Mouse (Mus musculus) liver, embryonic 16.5 days (tissue): Measurements from ENCODE around the gene Usp25. TPM values are rescaled to one million over a fixed set of nuclear protein-coding genes. Genes with fewer than 3 reads are reported as not detected.

Source experiments
- ATAC-seq: fragments of 200-750 bp; cut with Nextera tagmentation; 2 replicates; pipeline ENCODE4 v1.8.0; 2017; ENCODE audit warnings: low read depth, mild to moderate bottlenecking, moderate number of reproducible peaks, moderate library complexity
- H3K27ac ChIP-seq: fragments of 300-500 bp; sonication (generic); 2 replicates; pipeline ENCODE4 v1.5.1; 2014; ENCODE audit warnings: mild to moderate bottlenecking, low read length
- H3K27me3 ChIP-seq: fragments of 300-500 bp; sonication (generic); 2 replicates; pipeline ENCODE4 v1.6.1; 2014; ENCODE audit warnings: low read depth, low read length, mixed read lengths; ENCODE audit not compliant: control insufficient read depth, insufficient read depth
- H3K36me3 ChIP-seq: fragments of 300-500 bp; sonication (generic); 2 replicates; pipeline ENCODE4 v1.6.1; 2014; ENCODE audit warnings: mild to moderate bottlenecking; ENCODE audit not compliant: control insufficient read depth, insufficient read depth
- H3K4me1 ChIP-seq: fragments of 300-500 bp; sonication (generic); 2 replicates; pipeline ENCODE4 v1.6.1; 2014; ENCODE audit warnings: low read depth, low read length, mixed read lengths; ENCODE audit not compliant: control insufficient read depth
- H3K4me2 ChIP-seq: fragments of 300-500 bp; sonication (generic); 2 replicates; pipeline ENCODE4 v1.6.1; 2014; ENCODE audit warnings: low read depth, low read length, mixed read lengths
- H3K4me3 ChIP-seq: fragments of 300-500 bp; sonication (generic); 2 replicates; pipeline ENCODE4 v1.5.1; 2014; ENCODE audit warnings: low read depth, mild to moderate bottlenecking, low read length
- H3K9ac ChIP-seq: fragments of 300-500 bp; sonication (generic); 2 replicates; pipeline ENCODE4 v1.6.1; 2014; ENCODE audit warnings: low read depth, low read length
- H3K9me3 ChIP-seq: fragments of 300-500 bp; sonication (generic); replicated peaks from 2 replicates; pipeline ENCODE4 v1.6.1; 2016; ENCODE audit warnings: low read length; ENCODE audit not compliant: control insufficient read depth
- WGBS: fragments of 180-500 bp; shearing (Covaris S2); extraction: QIAGEN DNeasy Blood & Tissue Kit; methylation state at CpG from one replicate; pipeline ENCODE4 v1.1.7; 2014; ENCODE audit not compliant: insufficient replicate concordance; 5-methylcytosine and 5-hydroxymethylcytosine counted together
- polyA plus RNA-seq: library from polyadenylated mRNA; unstranded; fragments of >200 nt; fragmentation: Nextera tagmentation; extraction: Ambion mirVana; gene quantifications from 2 replicates; pipeline ENCODE4 v1.2.1, GENCODE M21; 2015

Gene Usp25
- polyA plus RNA-seq, 1 experiment from 2014 or later: 25.5 TPM

DNA sequence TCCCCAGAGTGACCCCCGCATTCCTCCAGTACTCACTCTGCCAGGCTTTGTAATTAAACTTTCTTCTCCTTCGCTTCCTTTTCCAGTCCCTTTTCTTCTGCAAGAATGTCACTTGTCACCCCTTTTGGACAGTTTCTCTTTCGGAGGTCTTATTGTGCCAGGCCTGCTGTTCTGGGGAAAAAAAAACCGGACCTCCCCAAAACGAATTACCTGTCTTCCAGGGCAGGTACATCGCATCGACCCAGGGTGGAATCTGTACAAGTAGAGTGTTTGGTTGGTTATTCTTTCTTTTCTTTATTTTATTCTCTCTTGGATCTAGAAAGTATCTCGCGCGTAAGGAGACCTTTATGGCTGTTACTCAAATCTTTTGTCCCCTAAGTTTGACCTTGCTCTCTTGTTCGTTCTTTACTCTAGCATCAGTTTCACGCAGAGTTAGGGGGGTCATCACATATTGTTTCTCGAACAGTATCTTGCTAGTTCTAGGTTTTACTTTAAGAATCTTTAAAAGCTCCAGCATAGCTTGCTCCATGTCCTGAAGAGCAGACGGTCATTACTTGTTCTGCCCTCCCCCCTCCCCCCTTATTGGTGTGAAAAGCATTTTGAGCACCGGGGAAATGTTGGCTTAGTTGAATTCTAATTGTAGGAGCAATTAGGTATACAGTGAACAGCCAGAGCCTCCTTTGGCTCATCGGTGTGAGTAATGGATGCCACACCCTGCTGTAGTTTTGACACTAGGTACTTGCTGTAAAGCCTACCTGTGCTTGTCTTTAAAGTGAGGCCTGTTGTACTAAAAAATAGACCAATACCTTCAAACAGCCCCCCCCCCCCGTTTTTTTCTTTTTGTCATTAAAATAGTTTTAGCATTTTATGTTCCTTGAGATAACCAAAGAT is 1.1 kb downstream of the Usp25 start:
- no peaks in the 10 kb centered on the region for H3K36me3 ChIP-seq
- H3K4me1 ChIP-seq: peaks cover 25% of the 10 kb centered on the region
- WGBS: under 1% methylated on average over 17 of the region's 17 CpGs
- peak overlapping the region; percentile 95 for H3K4me3 ChIP-seq
- peak overlapping the region; percentile 93 for H3K9ac ChIP-seq
- peak overlapping the region; percentile 91 for H3K27ac ChIP-seq
- no peaks in the 10 kb centered on the region for H3K27me3 ChIP-seq
- peak overlapping the region; percentile 45 for H3K4me2 ChIP-seq
- no peak for ATAC-seq
- H3K9me3 ChIP-seq: no peaks in the 10 kb centered on the region

DNA sequence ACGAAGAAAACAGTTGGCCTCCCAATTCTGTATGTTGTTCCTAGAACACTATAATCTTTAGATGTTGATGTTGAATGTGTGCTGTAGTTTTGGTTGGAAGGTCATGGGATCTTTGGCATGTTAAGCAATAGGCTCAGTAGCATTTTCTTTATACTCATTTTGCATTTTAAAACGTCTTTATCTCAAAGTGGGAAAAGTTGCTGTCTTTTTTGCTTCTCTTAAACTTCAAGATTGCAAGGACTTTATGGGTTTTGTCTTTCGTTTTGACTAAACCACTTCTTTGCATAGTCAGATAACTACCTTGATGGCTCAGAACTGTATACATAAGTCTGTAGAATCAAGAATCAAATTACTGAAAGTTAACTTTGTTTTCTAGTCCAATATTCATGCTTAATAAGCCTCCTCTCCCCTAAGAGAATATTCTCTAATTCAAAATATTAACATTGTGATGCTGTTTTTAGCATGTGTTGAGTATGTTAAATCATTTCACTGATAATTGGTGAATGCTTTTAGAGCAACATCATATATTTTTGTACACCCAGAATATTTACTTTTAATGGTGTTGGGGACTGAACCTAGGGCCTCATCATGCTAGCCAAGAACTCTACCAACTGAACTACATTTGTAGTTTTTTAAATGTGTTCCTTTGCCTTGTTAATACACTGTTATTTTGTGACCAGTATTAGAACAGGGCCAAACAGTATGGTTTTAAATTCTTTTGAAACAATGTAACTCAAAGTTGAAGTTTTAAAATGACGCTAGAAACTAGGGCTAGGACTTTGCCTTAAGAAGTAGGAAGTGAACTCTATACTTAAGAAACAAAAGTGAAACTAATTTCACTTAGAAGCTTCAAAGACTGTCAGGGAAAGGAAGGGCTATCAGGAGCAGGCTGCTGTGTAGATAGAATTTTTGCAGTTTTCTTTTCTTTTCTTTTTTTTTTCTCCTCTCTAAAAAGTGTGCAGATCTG is 2.2 kb downstream of the Usp25 start:
- H3K4me2 ChIP-seq: peak overlapping the region; percentile 45
- H3K9ac ChIP-seq: peak overlapping the region; percentile 93
- no peak for ATAC-seq
- H3K9me3 ChIP-seq: no peaks in the 10 kb centered on the region
- H3K27me3 ChIP-seq: no peaks in the 10 kb centered on the region
- peaks cover 34% of the 10 kb centered on the region for H3K4me1 ChIP-seq
- WGBS: 10% methylated on average over 4 of the region's 4 CpGs
- H3K36me3 ChIP-seq: no peaks in the 10 kb centered on the region
- H3K27ac ChIP-seq: peak overlapping the region; percentile 30; the same call in 1 of the 2 replicates
- peak overlapping the region; percentile 95 for H3K4me3 ChIP-seq

GRCm38 (mm10) chr16:77017931-77018330 is 4.4 kb downstream of the Usp25 start:
- Histone ChIP-seq H3K9ac (no peak overlapping the region), H3K27ac (peak overlapping the region; percentile 0; the same call in 1 of the 2 replicates), H3K36me3 (no peaks in the 10 kb centered on the region), H3K9me3 (no peaks in the 10 kb centered on the region), H3K4me2 (peak overlapping the region; percentile 32), H3K27me3 (no peaks in the 10 kb centered on the region), H3K4me3 (no peak overlapping the region), H3K4me1 (peaks cover 47% of the 10 kb centered on the region)
- WGBS: 71% methylated on average over 7 of the region's 7 CpGs
- no peak for ATAC-seq

GRCm38 (mm10) chr16:77020190-77020589 is 6.7 kb downstream of the Usp25 start:
- WGBS: 60% methylated on average over 3 of the region's 3 CpGs
- peak; percentile 40 for ATAC-seq
- H3K4me3 ChIP-seq: 0 out of 2 replicates have a peak overlapping the region, but pooled peaks have one; percentile 5
- no peaks in the 10 kb centered on the region for H3K9me3 ChIP-seq
- peak overlapping the region; percentile 63 for H3K27ac ChIP-seq
- peaks cover 11% of the 10 kb centered on the region for H3K36me3 ChIP-seq
- peaks cover 63% of the 10 kb centered on the region for H3K4me1 ChIP-seq
- no peaks in the 10 kb centered on the region for H3K27me3 ChIP-seq
- H3K4me2 ChIP-seq: peak overlapping the region; percentile 28; the same call in 1 of the 2 replicates
- peak overlapping the region; percentile 20; the same call in 1 of the 2 replicates for H3K9ac ChIP-seq

DNA sequence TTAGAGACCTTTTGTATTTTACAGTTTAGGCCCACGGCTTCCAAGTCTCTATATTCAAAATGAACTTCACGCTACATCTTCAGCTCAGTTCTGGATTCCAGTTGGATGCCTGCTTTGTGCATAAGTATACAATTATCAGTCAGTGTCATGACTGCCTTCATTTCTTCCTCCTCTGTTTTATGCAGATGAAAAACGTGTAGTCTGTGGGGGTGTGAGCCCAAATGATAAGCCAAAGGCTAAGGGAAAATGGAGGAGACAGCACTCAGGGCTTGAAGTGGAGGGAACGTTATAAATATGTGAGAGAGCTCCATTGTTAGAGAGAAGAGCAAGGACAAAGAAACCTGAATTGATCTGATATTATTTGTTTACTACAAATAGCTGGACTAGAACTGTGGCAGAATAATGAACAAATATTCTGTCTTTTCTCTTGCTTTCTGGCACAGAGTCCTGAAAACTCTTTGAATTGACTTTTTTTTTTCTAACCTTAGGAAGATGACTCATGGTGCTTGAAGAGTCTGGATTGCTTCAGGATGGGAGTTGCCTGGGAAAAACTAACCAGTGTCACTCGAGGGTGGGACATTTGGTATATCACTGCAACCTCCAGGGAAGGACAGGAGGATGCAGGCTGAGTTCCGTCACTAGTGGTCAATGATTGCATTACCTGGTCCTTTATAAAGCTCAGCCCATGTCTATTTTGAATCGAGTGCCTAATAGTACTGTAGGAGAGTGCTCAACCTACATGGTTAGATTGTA is 10.3 kb downstream of the Usp25 start:
- WGBS: 53% methylated on average over 7 of the region's 7 CpGs
- Histone ChIP-seq H3K9me3 (no peaks in the 10 kb centered on the region), H3K27me3 (no peaks in the 10 kb centered on the region), H3K9ac (no peak overlapping the region), H3K36me3 (peaks cover 11% of the 10 kb centered on the region), H3K4me3 (no peak overlapping the region), H3K4me2 (peak overlapping the region; percentile 24), H3K27ac (peak overlapping the region; percentile 53), H3K4me1 (peaks cover 76% of the 10 kb centered on the region)
- peak; percentile 17; the same call in 1 of the 2 replicates for ATAC-seq

DNA sequence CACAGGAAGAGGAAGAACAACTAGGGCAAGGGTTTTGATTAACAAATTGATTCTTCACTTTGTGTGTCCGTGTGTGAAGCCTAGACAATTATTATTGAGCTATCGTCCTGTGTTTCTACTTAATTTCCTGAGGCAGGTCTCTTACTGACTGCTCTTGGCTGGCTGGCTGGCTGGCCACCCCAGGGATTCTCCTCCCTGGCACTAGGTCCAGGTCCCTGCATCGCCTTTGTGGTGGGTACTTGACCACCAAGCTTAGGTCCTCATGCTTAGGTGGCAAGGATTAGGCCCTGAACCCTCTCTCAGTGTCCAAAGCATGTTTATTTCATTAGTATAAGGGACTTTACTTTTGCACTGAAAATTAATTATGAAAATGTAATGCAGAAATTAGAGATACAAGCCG is 12.6 kb downstream of the Usp25 start:
- Histone ChIP-seq H3K9ac (peak overlapping the region; percentile 40), H3K4me2 (peak overlapping the region; percentile 48; the same call in 1 of the 2 replicates), H3K27ac (peak overlapping the region; percentile 95), H3K4me1 (peaks cover 83% of the 10 kb centered on the region), H3K27me3 (no peaks in the 10 kb centered on the region), H3K36me3 (peaks cover 11% of the 10 kb centered on the region), H3K9me3 (no peaks in the 10 kb centered on the region), H3K4me3 (no peak overlapping the region)
- no peak for ATAC-seq
- WGBS: 67% methylated on average over 4 of the region's 4 CpGs

DNA sequence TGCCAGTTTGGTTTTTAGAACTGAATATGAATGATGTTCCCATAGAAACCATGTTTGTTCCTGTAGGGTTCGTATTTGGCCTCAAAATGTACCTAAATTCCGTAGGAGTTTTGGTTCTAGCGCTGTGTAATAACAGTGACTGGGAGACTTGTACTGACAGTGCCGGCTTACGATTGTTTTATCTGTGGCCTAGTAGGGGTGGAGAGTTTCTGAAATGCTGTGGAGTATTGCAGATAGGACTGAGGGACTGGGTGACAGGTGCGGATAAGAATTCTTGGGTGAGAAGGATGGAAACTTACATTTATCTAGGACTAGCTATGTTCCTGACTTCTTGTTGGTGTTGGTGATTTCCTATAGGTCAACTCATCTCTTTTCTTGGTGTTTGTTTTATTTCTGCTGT is 13.4 kb downstream of the Usp25 start:
- no peaks in the 10 kb centered on the region for H3K27me3 ChIP-seq
- H3K4me3 ChIP-seq: peak overlapping the region; percentile 56
- H3K36me3 ChIP-seq: peaks cover 11% of the 10 kb centered on the region
- H3K4me1 ChIP-seq: peaks cover 80% of the 10 kb centered on the region
- H3K27ac ChIP-seq: peak overlapping the region; percentile 100
- peak; percentile 92 for ATAC-seq
- 21% methylated on average over 6 of the region's 6 CpGs for WGBS
- peak overlapping the region; percentile 60 for H3K9ac ChIP-seq
- H3K4me2 ChIP-seq: peak overlapping the region; percentile 81
- H3K9me3 ChIP-seq: no peaks in the 10 kb centered on the region

GRCm38 (mm10) chr16:77027976-77028686 is 14.6 kb downstream of the Usp25 start:
- Histone ChIP-seq H3K4me3 (peak overlapping the region; percentile 56), H3K9ac (peak overlapping the region; percentile 60), H3K27ac (peak overlapping the region; percentile 100), H3K4me2 (peak overlapping the region; percentile 81), H3K4me1 (peaks cover 72% of the 10 kb centered on the region), H3K27me3 (no peaks in the 10 kb centered on the region), H3K9me3 (no peaks in the 10 kb centered on the region), H3K36me3 (peaks cover 11% of the 10 kb centered on the region)
- ATAC-seq: peak; percentile 51
- 37% methylated on average over 14 of the region's 14 CpGs for WGBS
